Mouse (Mus musculus) midbrain, postnatal 0 days (tissue): ENCODE results near the gene Wscd2. TPM values are rescaled to one million over a fixed set of nuclear protein-coding genes. Genes with fewer than 3 reads are reported as not detected.

Experiments used
- ATAC-seq: fragments of 200-750 bp; cut with Nextera tagmentation; 2 replicates; pipeline ENCODE4 v1.8.0; 2017; ENCODE audit warnings: moderate number of reproducible peaks, mild to moderate bottlenecking, moderate TSS enrichment, moderate library complexity; ENCODE audit not compliant: low FRiP score
- DNase-seq: peaks from one replicate; pipeline ENCODE4 v3.0.0-alpha.2; 2015; ENCODE audit warnings: low spot score
- H3K27ac ChIP-seq: fragments of 300-500 bp; sonication (generic); 2 replicates; pipeline ENCODE4 v1.5.1; 2014; ENCODE audit warnings: low read depth, mild to moderate bottlenecking, low read length, mixed read lengths
- H3K27me3 ChIP-seq: fragments of 300-500 bp; sonication (generic); 2 replicates; pipeline ENCODE4 v1.6.1; 2014; ENCODE audit warnings: low read length, control low read depth, mixed read lengths; ENCODE audit not compliant: insufficient read depth
- H3K36me3 ChIP-seq: fragments of 300-500 bp; sonication (generic); 2 replicates; pipeline ENCODE4 v1.6.1; 2014; ENCODE audit warnings: low read length, control low read depth, mixed read lengths; ENCODE audit not compliant: insufficient read depth
- H3K4me1 ChIP-seq: fragments of 300-500 bp; sonication (generic); 2 replicates; pipeline ENCODE4 v1.6.1; 2014; ENCODE audit warnings: mild to moderate bottlenecking, control low read depth, antibody characterized with exemption, low read length, mixed read lengths; ENCODE audit not compliant: insufficient read depth
- H3K4me2 ChIP-seq: fragments of 300-500 bp; sonication (generic); 2 replicates; pipeline ENCODE4 v1.6.1; 2014; ENCODE audit warnings: low read depth, mild to moderate bottlenecking, low read length, mixed read lengths; ENCODE audit not compliant: poor library complexity, severe bottlenecking
- H3K4me3 ChIP-seq: fragments of 300-500 bp; sonication (generic); 2 replicates; pipeline ENCODE4 v1.5.1; 2014; ENCODE audit warnings: low read depth, mild to moderate bottlenecking, low read length, moderate library complexity
- H3K9ac ChIP-seq: fragments of 300-500 bp; sonication (generic); replicated peaks from 2 replicates; pipeline ENCODE4 v1.6.1; 2014; ENCODE audit warnings: mild to moderate bottlenecking, low read length, moderate library complexity, mixed read lengths; ENCODE audit not compliant: poor library complexity, severe bottlenecking
- H3K9me3 ChIP-seq: fragments of 300-500 bp; sonication (generic); 2 replicates; pipeline ENCODE4 v1.6.1; 2016; ENCODE audit warnings: low read length, control low read depth
- CTCF ChIP-seq: IDR thresholded peaks from 2 replicates; pipeline ENCODE4 v1.5.1; 2016; ENCODE audit warnings: antibody characterized with exemption, mild to moderate bottlenecking
- WGBS: fragments of 180-500 bp; shearing (Covaris S2); extraction: QIAGEN DNeasy Blood & Tissue Kit; methylation state at CpG from one replicate; pipeline ENCODE4 v1.1.7; 2014; 5-methylcytosine and 5-hydroxymethylcytosine counted together
- polyA plus RNA-seq: library from polyadenylated mRNA; unstranded; fragments of >200 nt; fragmentation: Nextera tagmentation; extraction: Ambion mirVana; gene quantifications from 2 replicates; pipeline ENCODE4 v1.2.1, GENCODE M21; 2015
- total RNA-seq: library from RNA; depleted of rRNA; stranded (reverse); fragments of >200 nt; gene quantifications from 2 replicates; pipeline ENCODE4 v1.2.3, GENCODE M21; 2014; rRNA removed

The Wscd2 gene
- total and polyA plus RNA-seq, 2 experiments from 2014 or later: 13.2 to 28.8 TPM

DNA sequence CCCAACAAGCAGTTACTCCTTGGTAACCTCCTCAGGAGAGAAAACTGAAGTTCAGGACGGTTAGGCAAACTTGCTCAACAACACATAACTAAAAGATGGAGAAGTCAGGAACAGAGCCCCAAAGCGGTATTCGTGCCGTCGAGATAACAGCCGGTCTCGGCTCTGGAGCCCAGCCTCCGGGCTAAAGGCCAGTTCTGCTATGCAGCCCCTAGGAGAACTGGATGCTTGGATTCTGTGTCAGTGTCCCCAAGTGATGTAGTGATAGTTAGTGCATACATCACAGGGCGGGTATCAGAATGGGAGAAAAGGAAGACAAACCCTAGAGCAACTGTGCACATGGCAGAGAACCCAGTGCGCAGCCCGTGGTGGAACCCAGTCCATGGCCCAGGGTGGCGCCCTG is 147.9 kb downstream of the Wscd2 start:
- Histone ChIP-seq H3K4me3 (no peak overlapping the region), H3K27me3 (no peaks in the 10 kb centered on the region), H3K9me3 (no peaks in the 10 kb centered on the region), H3K9ac (no peak overlapping the region), H3K27ac (no peak overlapping the region), H3K4me2 (no peak overlapping the region), H3K4me1 (peaks cover 4% of the 10 kb centered on the region; the same call in 1 of the 2 replicates), H3K36me3 (no peaks in the 10 kb centered on the region)
- no peak for ATAC-seq
- TF ChIP-seq CTCF: no peak
- 84% methylated on average over 12 of the region's 12 CpGs for WGBS
- no peak for DNase-seq

DNA sequence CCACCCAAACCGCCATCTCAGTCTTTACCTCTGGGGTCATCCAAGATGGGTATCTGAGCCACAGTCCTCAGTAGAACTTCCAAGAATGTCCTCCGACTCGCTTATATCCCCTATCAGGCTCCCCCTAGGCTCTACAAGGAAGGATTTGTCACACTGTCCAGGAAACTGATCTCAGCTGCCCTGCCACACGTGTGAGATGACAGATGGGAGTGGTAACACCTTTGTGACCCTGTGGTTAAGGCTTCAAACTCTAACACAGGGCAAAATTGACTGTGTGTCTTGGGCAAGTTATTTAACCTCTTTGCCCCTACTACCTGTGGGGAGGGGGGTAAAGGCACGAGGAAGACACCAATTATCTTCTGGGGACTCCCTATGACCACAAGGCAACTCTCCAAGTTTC is 149.0 kb downstream of the Wscd2 start:
- Histone ChIP-seq H3K27ac (no peak overlapping the region), H3K9me3 (no peaks in the 10 kb centered on the region), H3K9ac (no peak overlapping the region), H3K4me2 (no peak overlapping the region), H3K27me3 (no peaks in the 10 kb centered on the region), H3K36me3 (no peaks in the 10 kb centered on the region), H3K4me1 (peaks cover 7% of the 10 kb centered on the region; the same call in 1 of the 2 replicates), H3K4me3 (no peak overlapping the region)
- TF ChIP-seq CTCF: no peak
- 82% methylated on average over 5 of the region's 5 CpGs for WGBS
- ATAC-seq (no peak), DNase-seq (no peak)

Other genes starting within 250 kb of the Wscd2 start
- 52.9 and 53.4 TPM in 2 replicates for gene Sgsm1, start 179.5 kb upstream of the Wscd2 start, total RNA-seq
- 19.8 and 27.3 TPM in 2 replicates for gene Sgsm1, start 179.5 kb upstream of the Wscd2 start, polyA plus RNA-seq
- gene Aym1, start 133.0 kb upstream of the Wscd2 start, total RNA-seq: not detected in 2 replicates
- gene Aym1, start 133.0 kb upstream of the Wscd2 start, polyA plus RNA-seq: not detected in 2 replicates
- 2.7 and 3.6 TPM in 2 replicates for gene Cmklr1, start 160.1 kb downstream of the Wscd2 start, total RNA-seq
- gene Cmklr1, start 160.1 kb downstream of the Wscd2 start, polyA plus RNA-seq: 0.63 and 1.1 TPM in 2 replicates
- not detected in 2 replicates for gene 1700069L16Rik, start 234.4 kb downstream of the Wscd2 start, total RNA-seq
- not detected in 2 replicates for gene 1700069L16Rik, start 234.4 kb downstream of the Wscd2 start, polyA plus RNA-seq
- 11.5 and 15.4 TPM in 2 replicates for gene Ficd, start 245.5 kb downstream of the Wscd2 start, total RNA-seq
- gene Ficd, start 245.5 kb downstream of the Wscd2 start, polyA plus RNA-seq: 8.7 and 9.0 TPM in 2 replicates